Mouse (Mus musculus): Measurements from ENCODE around the gene Guca1a. TPM values are rescaled to one million over a fixed set of nuclear protein-coding genes. Genes with fewer than 3 reads are reported as not detected.
A peak's percentile ranks its signal among the peaks of the same experiment; 100 is the strongest.
"Not testable (repeated sequence)": the region's sequence is repeated elsewhere in the genome, so short reads cannot be mapped to it uniquely, and the experiment has no call there.

The Guca1a gene
- total RNA-seq, 4 experiments from 2014 or later, result 0.37 to 1.2 (median 0.80) TPM; not detected in 1

DNA sequence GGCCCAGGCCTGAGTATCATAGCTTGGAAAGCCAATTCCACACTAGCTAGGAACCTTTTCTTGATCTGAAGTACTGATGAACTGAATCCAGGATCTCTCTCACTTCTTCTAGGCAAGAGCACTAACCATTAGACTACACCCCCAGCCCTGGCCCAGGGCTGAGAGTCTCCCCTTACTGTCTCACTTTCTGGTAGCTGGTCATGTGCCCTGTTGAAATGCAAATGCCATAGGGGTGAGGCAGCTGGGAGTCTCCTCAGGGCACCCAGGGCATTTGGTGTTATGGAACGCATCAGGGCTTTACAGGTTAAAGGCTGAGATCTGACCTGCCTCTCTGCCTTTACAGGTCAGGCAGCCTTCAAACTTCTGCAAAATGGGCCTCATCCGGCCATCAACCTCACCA is 19.8 kb upstream of the Guca1a start:
- no peak for DNase-seq (ENCODE audit: low spot score in 2 of 2)

DNA sequence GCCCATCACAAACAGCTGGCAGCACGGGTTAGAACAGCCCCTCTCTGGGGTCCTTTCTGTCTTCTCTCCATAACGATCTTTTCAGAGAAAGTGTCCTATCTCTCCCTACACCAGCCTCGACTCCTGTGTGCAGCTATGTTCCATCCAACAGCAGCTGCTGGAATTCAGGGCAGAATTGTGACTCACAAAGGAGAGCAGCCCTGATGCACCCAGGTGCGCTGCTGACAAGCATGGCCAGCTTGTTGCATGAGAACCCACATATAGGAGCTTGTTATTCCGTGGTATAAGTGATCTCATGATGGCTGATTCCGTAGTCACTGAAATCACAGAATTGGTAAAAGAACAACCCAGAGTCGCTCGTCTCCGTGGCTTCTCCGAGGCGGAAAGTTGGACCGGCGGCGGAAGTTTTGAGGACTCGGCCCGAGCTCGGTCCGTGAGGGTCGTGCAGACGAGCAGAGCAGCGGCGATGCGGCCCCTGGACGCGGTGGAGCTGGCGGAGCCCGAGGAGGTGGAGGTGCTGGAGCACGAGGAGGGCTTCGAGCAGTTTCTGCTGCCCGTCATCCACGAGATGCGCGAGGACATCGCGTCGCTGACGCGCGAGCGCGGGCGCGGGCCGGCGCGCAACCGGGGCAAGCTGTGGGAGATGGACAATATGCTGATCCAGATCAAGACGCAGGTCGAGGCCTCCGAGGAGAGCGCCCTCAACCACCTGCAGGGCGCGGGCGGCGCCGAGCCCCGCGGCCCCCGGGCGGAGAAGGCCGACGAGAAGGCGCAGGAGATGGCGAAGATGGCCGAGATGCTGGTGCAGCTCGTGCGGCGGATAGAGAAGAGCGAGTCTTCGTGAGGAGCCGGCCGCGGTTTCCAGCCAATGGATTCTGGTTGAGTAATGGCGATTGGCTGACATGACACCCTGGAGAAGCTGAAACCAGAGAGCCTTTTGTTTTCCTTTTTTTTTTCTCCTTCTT is 9.8 kb upstream of the Guca1a start:
- DNase-seq (ENCODE audit: low spot score in 2 of 2), result not testable (repeated sequence)

DNA sequence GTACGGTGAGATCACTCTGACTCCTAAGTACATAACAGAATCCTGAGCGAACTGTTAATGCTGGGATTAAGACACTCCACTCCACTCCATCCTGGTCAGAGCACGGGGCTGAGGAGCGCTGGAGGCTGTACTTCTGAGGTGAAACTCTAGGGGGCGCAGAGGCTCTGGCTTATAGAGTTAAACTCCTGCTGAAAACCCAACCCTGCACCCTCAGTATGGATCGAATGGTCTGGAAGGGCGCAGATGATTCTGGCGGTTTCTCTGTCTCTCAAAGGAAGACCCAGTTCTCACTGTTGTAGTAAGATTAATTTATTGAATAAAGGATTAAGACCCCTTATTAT is 8.1 kb upstream of the Guca1a start:
- DNase-seq (ENCODE audit: low spot score in 2 of 2), result peak in 1 of 2 experiments; percentile 31

DNA sequence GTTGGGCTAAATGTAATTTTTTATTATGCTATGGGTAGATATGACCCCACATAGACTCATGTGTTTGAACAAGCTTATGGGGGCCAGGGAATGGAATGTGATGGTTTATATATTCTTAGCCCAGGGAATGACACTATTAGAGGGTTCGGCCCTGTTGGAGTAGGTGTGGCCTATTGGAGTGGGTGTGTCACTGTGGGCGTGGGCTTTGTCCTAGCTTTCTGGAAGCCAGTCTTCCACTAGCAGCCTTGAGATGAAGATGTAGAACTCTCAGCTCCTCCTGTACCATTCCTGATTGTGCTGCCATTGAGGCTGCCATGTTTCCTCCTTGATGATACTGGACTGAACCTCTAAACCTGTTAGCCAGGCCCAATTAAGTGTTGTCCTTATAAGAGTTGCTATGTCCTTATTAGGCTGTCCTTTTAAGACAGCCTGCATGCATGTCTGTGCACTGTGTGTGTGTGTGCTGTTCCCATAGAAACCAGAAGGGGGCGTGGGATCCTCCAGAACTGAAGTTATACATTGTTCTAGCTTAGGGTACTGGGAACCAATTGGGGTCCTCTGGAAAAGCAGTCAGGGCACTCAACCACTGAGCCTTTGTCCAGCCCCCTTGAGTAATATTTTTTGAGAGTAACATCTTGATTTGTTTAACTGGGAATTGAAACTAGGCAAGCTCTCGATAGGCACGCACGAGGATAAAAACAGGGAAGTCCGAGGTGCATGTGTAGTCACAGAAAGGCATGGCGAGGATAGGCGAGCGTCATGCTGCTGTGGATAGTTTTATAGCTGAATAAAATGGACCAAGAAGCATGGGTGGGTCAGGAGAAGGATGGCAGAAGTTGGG is 7.6 kb upstream of the Guca1a start:
- DNase-seq (ENCODE audit: low spot score in 2 of 2), result no peak

DNA sequence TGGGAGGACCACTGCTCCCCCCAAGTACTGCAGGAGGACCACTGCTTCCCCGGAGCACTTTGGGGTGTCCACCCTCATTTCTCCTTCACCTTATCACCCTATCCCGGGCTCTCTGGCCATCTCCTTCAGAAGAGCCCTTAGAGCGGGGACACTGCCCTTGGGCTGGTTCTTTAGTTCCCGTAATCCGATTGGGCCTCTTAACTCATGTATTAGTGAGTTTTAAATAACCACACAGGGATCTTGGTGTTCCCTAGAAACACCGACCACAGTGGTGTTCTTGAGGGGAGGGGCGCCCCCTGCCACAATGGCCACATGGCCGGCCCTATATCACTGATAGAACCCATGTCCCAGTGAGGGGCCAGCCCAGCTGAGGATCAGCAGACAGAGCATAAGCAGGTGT is 1.3 kb downstream of the Guca1a start:
- DNase-seq (ENCODE audit: low spot score in 2 of 2), result no peak

DNA sequence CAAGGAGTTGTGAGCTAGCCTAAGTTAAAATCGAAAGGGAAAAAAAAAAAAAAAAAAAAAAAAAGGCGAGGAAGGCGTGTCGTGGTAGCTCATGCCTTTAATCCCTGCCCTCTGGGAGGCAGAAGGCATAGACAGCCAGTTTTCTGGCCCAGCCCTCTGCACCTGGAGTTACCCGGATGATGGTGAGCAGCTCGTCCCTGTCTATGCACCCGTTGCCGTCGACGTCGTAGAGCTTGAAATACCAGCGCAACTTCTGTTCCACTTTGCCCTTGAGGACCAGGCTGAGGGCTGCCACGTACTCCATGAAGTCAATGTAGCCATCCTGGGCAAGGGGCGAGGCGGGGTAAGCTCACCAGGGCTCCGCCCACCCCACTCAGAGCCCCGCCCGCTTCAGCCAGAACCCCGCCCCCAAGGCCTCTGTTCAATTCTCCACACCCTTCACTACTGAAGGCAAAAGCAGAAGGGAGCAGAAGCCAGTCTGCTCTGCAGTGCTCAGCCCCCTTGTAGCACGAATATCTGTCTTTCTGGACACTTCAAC is 4.9 kb downstream of the Guca1a start:
- no peak for DNase-seq (ENCODE audit: low spot score in 2 of 2)

DNA sequence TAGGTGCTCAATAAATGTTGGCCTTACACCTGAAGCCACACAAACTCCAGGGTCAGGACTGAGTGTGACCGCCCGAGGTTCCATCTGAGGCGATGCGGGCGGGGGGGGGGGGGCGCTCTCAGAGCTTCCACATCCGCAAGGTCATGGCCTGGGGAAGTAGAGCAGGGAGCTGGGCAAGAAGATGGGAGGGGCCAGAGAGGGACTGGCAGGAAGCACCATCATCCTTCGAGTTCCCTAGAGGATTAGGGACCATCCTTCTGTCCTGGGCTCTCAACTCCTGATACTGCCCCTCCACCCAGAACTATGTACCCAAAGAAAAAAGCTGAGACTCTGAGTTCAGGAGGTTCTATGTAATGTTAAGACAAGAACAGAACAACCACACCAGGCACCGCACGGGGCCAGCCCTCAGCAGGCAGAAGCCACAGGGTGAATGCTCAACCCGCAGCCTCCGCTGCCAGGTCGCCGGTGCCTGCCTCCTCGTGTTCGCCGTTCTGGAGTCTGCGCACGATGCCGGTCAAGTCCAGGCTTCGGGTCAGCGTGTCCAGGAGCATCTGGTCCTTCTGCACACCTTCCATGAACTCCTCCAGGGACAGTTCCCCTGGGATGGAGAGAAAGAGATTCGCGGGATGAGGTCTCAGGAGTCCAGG is 6.0 kb downstream of the Guca1a start:
- DNase-seq (ENCODE audit: low spot score in 2 of 2), result no peak

DNA sequence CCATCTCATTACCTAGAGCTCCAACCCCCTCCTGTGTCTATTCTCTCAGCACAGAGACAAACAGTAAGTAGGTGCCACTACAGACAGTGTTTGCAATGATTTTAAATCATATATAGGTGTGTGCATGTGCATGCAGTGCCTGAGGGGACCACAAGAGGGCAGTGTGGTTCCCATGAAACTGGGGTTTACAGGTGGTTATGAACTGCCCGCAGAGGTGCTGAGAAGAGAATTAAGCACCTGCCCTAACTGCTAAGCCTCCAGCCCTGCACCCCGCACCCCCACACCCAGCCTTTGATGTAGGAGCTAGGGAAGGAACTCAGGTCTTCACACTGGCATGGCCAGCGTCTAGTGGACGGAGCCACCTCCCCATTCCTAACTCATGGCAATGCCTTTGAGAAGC is 13.7 kb downstream of the Guca1a start:
- DNase-seq (ENCODE audit: low spot score in 2 of 2), result peak in 1 of 2 experiments; percentile 18

DNA sequence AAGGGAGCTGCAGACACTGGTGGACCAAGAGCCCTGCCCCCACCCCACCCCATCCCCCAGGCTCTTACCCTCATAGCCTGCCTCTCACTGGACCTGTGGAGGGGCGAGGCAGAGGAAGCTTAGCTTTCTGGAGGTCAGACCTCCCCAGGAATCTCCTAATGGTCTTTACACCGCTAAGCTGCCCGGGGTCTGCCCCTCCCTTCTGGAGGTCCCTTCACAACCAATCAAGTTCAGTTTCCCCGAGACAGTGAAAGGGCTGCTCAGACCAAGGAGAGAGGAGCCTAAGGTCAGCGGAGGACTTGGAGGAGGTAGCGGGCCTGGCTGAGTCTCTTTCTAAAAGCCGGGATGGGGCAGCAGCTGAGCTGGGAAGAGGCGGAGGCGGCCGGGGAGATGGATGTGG is 15.2 kb downstream of the Guca1a start, which contains the start of gene Guca1b:
Guca1b (plus strand) TSS at position 249 of the 400 bp plus-strand sequence.
- no peak for DNase-seq (ENCODE audit: low spot score in 2 of 2)

DNA sequence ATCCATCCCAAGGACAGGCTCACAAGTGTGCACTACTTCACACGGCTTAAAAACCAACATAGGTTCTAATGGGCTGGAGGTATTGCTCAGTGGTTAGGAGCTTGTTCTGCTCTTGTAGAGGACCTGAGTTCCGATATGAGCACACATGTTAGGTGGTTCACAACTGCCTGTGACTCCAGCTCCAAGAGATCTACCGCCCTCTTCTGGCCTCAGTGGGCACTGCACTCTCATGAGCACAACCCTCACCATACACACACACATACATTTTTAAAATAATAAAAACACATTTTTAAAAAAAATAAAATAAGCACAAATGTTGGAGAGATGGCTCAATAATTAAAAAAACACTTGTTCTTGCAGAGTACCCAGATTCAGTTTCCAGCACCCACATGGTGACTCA is 16.3 kb downstream of the Guca1a start:
- DNase-seq (ENCODE audit: low spot score in 2 of 2), result no peak

DNA sequence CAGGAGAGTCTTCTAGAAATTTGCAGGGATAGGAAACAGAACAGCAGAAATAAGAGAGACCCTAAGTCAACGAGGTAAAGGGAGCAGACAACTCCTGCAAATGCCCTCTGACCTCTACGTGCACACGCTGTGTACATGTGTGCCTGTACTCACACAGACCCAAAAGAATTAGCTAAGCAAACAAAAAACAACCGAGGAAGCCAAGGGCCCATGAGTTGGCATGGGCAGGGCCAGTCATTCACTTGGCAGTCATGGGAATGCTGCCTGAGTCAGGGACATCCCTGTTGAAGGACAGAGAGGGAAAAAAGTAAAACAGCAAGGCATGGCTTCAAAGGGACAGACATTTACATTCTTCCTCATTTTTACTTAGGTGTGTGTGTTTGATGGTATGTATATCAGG is 17.1 kb downstream of the Guca1a start:
- DNase-seq (ENCODE audit: low spot score in 2 of 2), result no peak

DNA sequence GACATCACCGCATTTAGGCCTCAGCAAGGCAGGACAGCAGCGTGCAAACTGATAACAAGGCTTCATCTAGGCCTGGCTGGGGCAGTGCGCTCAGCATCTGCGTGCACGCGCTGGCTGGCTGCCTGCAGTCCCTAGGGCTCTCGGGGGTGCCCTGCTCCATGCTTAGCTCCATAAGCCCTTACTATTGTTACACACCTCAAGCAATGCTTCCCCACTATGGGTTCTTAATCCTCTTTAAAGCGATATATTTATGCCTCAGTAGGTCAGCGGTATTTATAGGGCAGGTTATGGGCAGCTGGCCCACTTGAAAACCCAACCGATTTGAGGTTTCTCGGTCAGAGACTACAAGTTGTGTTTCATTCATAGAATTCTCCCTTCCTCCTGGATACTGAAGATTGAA is 18.5 kb downstream of the Guca1a start:
- no peak for DNase-seq (ENCODE audit: low spot score in 2 of 2)

DNA sequence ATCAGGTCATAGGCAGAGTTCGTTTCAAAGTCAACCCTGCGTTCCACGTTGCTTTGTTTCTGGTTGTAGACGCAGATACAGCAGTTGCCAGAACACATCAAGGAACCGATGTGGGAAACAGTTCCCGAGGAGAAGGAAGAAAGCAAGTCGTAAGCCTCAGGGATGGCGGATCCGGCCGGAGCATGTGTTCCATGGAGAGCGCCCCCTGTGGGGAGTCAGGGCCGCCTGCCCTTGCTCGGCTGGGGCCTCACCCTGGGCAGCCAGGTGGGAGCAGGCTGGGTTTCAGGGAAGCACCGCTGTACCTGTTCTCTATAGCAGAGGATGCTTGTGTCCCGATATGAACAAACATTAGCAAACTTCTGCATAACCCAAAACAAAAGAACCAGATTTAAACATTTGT is 22.3 kb downstream of the Guca1a start:
- no peak for DNase-seq (ENCODE audit: low spot score in 2 of 2)

DNA sequence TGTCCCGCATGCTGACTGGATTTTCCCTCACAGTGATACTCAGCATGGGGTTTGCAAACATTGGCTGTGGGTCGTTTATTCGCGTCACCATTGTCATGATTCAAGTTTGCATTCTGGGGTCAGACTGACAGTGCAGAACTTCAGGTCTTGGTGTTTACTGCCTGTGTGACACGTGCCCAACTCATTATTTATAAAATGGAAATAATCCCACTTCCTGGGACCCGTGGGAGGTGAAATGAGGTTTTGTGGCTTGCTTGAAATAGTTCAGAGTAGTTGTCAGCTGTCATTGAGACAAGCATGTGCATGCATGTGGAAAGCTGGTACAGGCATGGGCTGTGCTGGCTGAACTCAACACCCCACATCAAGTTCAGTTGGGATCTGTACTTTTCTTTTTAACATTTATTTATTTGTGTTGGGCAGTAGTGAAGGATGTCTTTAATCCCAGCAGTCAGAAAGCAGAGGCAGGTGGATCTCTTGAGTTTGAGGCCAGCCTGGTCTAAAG is 23.6 kb downstream of the Guca1a start:
- no peak for DNase-seq (ENCODE audit: low spot score in 2 of 2)

DNA sequence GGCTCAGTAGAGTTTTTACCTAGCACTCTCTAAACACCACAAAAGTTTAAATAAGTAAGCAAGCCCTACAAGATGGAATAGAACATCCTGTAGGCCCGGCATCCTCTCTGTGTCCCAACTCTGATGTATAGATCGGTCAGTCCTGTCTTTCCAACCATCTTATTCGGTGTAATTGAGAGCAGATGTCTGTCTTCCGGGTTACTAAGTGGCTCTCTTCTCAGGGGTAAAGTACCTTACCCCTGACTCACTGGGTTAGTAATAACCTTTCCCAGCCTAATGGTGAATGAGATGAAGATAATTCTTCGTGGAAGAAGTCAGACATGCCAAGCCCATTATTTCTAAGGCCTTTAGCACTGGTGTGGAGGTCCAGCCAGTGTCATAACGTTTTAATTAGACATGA is 26.4 kb downstream of the Guca1a start:
- DNase-seq (ENCODE audit: low spot score in 2 of 2), result no peak

DNA sequence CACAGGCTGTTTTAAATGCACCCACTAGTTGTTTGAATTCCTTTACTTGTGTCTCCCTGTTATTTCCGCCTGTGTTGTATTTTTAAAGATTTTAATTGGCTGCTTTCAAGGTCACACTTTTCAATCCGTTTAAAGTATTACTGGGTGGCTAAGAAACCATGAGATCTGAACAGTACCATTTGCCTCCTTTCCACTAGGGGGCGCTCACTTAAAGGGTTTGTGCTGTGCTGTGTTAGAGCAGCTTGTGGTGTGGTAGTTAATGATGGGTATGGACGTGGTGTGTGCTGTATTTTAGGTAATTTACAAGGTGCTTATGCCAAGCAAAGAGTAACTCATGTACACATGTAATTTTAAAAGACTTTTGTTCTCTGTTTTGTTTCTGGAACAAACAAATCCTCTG is 28.9 kb downstream of the Guca1a start:
- DNase-seq (ENCODE audit: low spot score in 2 of 2), result peak; percentile 42 to 67

DNA sequence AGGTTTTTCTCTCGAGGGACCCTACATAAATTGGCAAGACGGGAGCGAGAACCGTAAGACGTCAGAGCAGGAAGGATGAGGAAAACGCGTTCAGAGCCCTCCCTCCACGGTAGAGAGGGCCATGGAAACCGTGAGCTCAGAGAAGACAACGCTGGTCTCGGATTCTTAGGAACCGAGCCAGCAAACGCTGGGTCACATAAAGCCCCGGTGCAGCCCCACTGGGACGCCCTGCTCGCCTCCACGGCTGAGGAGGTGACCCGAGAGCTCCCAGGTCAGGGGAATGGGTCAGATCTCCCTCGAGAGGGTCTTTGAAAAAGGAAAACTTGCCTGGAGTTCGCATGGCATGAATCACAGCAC is 31.3 kb downstream of the Guca1a start:
- no peak for DNase-seq (ENCODE audit: low spot score in 2 of 2)

DNA sequence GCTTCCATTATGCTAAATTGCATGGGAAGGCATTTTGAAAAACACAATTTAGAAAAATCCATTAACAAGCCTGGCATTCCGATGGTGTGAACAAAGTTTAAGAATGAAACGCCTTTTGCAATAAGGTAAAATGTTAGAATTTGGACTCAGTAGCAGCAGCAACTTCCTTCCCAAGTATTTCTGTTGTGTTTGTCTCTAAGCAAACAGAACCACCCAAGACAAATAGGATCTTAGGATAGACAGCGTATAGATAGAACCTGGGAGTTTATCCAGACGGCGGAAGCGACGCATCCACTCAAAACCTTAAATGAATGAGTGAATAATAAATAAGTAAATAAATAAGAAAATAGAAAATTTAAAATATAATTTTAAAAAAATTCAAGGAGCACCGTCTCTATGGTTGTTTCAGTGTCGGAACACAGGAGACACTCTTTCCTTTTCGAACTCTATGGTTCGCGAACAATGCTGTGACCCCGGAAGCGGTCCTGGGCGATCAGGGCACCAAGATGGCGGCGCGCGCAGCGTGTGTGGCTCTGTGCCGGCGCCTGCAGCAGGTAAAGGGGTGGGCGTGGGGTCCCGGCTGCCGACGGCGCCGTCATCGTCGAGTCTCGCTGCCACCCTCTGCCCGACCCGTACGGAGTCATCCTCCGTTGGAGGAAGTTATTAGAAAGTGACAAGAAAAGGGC is 31.8 kb downstream of the Guca1a start, which contains the start of gene Mrps10:
Mrps10 (plus strand) TSS at position 487 of the 686 bp plus-strand sequence.
- peak; percentile 83 to 85 for DNase-seq (ENCODE audit: low spot score in 2 of 2)

DNA sequence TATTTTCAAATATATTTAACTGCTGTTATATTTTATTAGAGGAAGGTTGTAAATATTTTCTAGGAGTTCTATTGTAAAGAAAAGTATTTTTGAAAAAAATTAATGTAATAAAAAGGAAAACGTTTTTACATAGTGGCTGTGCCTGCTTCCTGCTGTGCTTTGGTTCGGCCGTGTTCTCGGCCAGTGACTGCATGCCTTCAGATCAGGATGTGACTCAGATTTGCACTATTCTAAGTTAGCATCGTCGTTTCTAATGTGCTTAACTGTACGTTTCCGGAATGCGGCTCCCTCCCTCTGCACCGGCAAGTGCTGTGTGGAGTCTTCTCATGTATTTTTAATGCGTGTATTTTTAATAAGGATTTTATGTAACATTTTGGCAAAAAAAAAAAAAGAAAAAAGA is 39.0 kb downstream of the Guca1a start:
- no peak for DNase-seq (ENCODE audit: low spot score in 2 of 2)

DNA sequence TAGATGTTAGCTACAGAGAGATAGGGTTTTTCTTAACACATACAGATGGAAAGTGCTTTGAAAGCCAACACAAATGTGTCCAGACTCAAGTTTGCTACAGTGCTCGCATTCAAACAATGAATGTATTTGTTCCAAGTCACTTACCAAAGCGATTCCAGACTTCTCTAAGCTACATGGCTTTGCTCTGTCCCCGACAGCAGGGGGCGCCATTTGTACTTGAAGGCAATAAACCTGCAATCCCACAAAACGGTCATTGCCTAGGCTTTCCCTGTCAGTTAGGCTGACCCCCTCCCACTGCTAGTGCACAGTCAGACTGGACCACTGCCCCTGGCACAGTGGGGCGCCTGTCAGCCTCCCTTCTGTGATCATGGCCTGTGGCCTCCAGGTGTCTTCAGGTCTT is 40.4 kb downstream of the Guca1a start:
- DNase-seq (ENCODE audit: low spot score in 2 of 2), result no peak
